Mouse (Mus musculus): ENCODE measurements around the gene Csrnp1. TPM values are rescaled to one million over a fixed set of nuclear protein-coding genes. Genes with fewer than 3 reads are reported as not detected.

Gene Csrnp1
- polyA plus RNA-seq, 1 experiment from 2014 or later = 6.8 TPM

Other genes with a start within 250 kb of the Csrnp1 start
- not detected in 2 replicates for gene Scn11a, start 159.2 kb downstream of the Csrnp1 start, polyA plus RNA-seq (2015; fragmentation: Nextera tagmentation; extraction: Ambion mirVana)
- gene Wdr48, start 89.8 kb downstream of the Csrnp1 start, polyA plus RNA-seq (2015; fragmentation: Nextera tagmentation; extraction: Ambion mirVana) = 35.6 and 36.9 TPM in 2 replicates
- gene Gorasp1, start 47.1 kb downstream of the Csrnp1 start, polyA plus RNA-seq (2015; fragmentation: Nextera tagmentation; extraction: Ambion mirVana) = 21.4 and 23.8 TPM in 2 replicates
- gene Ttc21a, start 47.1 kb downstream of the Csrnp1 start, polyA plus RNA-seq (2015; fragmentation: Nextera tagmentation; extraction: Ambion mirVana) = 0.17 and 0.27 TPM in 2 replicates
- 44.6 and 47.2 TPM in 2 replicates for gene Xirp1, start 38.9 kb upstream of the Csrnp1 start, polyA plus RNA-seq (2015; fragmentation: Nextera tagmentation; extraction: Ambion mirVana)
- gene Cx3cr1, start 85.2 kb upstream of the Csrnp1 start, polyA plus RNA-seq (2015; fragmentation: Nextera tagmentation; extraction: Ambion mirVana) = 7.2 and 9.3 TPM in 2 replicates
- gene Ccr8, start 107.5 kb upstream of the Csrnp1 start, polyA plus RNA-seq (2015; fragmentation: Nextera tagmentation; extraction: Ambion mirVana) = 0.13 TPM in 1 of 2 replicates, not detected in the other
- gene Slc25a38, start 125.7 kb upstream of the Csrnp1 start, polyA plus RNA-seq (2015; fragmentation: Nextera tagmentation; extraction: Ambion mirVana) = 18.7 and 26.2 TPM in 2 replicates
- gene Rpsa, start 143.0 kb upstream of the Csrnp1 start, polyA plus RNA-seq (2015; fragmentation: Nextera tagmentation; extraction: Ambion mirVana) = 944 and 956 TPM in 2 replicates
- gene Mobp, start 165.0 kb upstream of the Csrnp1 start, polyA plus RNA-seq (2015; fragmentation: Nextera tagmentation; extraction: Ambion mirVana) = not detected in 2 replicates

All from heart, embryonic 13.5 days (tissue).